ENCODE assay signal across 10 mouse cellular contexts in genomic region chr8:84646800-84647199, GRCm38 (mm10). TPM values are rescaled to one million over a fixed set of nuclear protein-coding genes. Genes with fewer than 3 reads are reported as not detected.
DNase-seq lines count a peak whose midpoint lies in the region; ATAC-seq and TF ChIP-seq lines count a peak whose summit lies in the region.
"Had no signal": no experiment of that assay in that cellular context is flagged by ENCODE, and none has a peak within 500 bp of the region (broad histone marks: within the 10 kb centered on the region; RNA-seq: fewer than 3 reads in every experiment).

No protein-coding gene starts in this region.

- H3K4me2 ChIP-seq in intestine, postnatal 0 days (replicated peaks; ENCODE audit: low read depth), result peak overlapping the region; percentile 57
- no peak overlapping the region for H3K4me2 ChIP-seq in intestine, embryonic 16.5 days (ENCODE audit: low read depth, low read length)
- H3K4me2 ChIP-seq in forebrain, embryonic 13.5 days, result peak overlapping the region; percentile 58
- peak overlapping the region; percentile 53; the same call in 1 of the 2 replicates for H3K4me2 ChIP-seq in liver, embryonic 15.5 days

- H3K9ac ChIP-seq in intestine, postnatal 0 days (ENCODE audit: low read depth, low read length), result no peak overlapping the region
- H3K9ac ChIP-seq in intestine, embryonic 16.5 days (ENCODE audit: low read depth, low read length), result no peak overlapping the region
- H3K9ac ChIP-seq in forebrain, embryonic 13.5 days, result no peak overlapping the region
- H3K9ac ChIP-seq in liver, embryonic 15.5 days, result no peak overlapping the region

- 0 out of 2 replicates have a peak, but pooled peaks cover 5% of the 10 kb centered on the region for H3K4me1 ChIP-seq in intestine, postnatal 0 days (replicated peaks; ENCODE audit: control insufficient read depth, insufficient read depth, low read length)
- peaks cover 8% of the 10 kb centered on the region; the same call in 1 of the 2 replicates for H3K4me1 ChIP-seq in intestine, embryonic 16.5 days (ENCODE audit: control insufficient read depth, insufficient read depth, low read length)
- peaks cover 9% of the 10 kb centered on the region for H3K4me1 ChIP-seq in forebrain, embryonic 13.5 days
- H3K4me1 ChIP-seq in liver, embryonic 15.5 days (replicated peaks), result peaks cover 17% of the 10 kb centered on the region

- H3K4me3 ChIP-seq in intestine, postnatal 0 days (ENCODE audit: low read depth, low read length), result no peak overlapping the region
- H3K4me3 ChIP-seq in intestine, embryonic 16.5 days (ENCODE audit: low read length), result no peak overlapping the region
- H3K4me3 ChIP-seq in forebrain, embryonic 13.5 days, result 0 out of 2 replicates have a peak overlapping the region, but pooled peaks have one; percentile 33
- H3K4me3 ChIP-seq in liver, embryonic 15.5 days (replicated peaks), result no peak overlapping the region

- no peak for ATAC-seq in intestine, postnatal 0 days
- no peak for ATAC-seq in intestine, embryonic 16.5 days
- no peak for ATAC-seq in forebrain, embryonic 13.5 days
- no peak for ATAC-seq in liver, embryonic 15.5 days (ENCODE audit: insufficient read depth)

- DNase-seq in NIH3T3 (ENCODE audit: low read depth), result peak; percentile 38
- no peak for DNase-seq in left cerebral cortex, adult 11 months (ENCODE audit: low spot score)
- DNase-seq in cerebellum, postnatal 36 days, result no peak
- DNase-seq in testis, postnatal 10 days (ENCODE audit: low spot score), result no peak
- DNase-seq: cerebellum, adult 9-11 months; gastrocnemius, postnatal 10 days had no signal

- no peaks in the 10 kb centered on the region for H3K36me3 ChIP-seq in intestine, postnatal 0 days (ENCODE audit: control insufficient read depth, insufficient read depth)
- H3K36me3 ChIP-seq in intestine, embryonic 16.5 days (ENCODE audit: control insufficient read depth, insufficient read depth, low read length), result no peaks in the 10 kb centered on the region
- H3K36me3 ChIP-seq in forebrain, embryonic 13.5 days (ENCODE audit: poor library complexity, severe bottlenecking), result no peaks in the 10 kb centered on the region
- no peaks in the 10 kb centered on the region for H3K36me3 ChIP-seq in liver, embryonic 15.5 days (replicated peaks)

- 59% methylated on average over 6 of the region's 6 CpGs for WGBS in intestine, postnatal 0 days
- 63% methylated on average over 6 of the region's 6 CpGs for WGBS in intestine, embryonic 16.5 days
- 51% methylated on average over 6 of the region's 6 CpGs for WGBS in forebrain, embryonic 13.5 days
- whole genome bisulfite sequencing in liver, embryonic 15.5 days (ENCODE audit: insufficient replicate concordance), result 46% methylated on average over 6 of the region's 6 CpGs

- TF ChIP-seq CTCF in intestine, postnatal 0 days (IDR thresholded peaks at IDR 0.05; ENCODE audit: low read depth), result peak; percentile 40

- H3K9me3 ChIP-seq in intestine, postnatal 0 days (ENCODE audit: control insufficient read depth), result no peaks in the 10 kb centered on the region
- H3K9me3 ChIP-seq in intestine, embryonic 16.5 days (ENCODE audit: control insufficient read depth, low read length), result no peaks in the 10 kb centered on the region
- no peaks in the 10 kb centered on the region for H3K9me3 ChIP-seq in forebrain, embryonic 13.5 days (replicated peaks)
- no peaks in the 10 kb centered on the region for H3K9me3 ChIP-seq in liver, embryonic 15.5 days (replicated peaks)

- no peak overlapping the region for H3K27ac ChIP-seq in intestine, postnatal 0 days (ENCODE audit: low read depth, low read length)
- H3K27ac ChIP-seq in intestine, embryonic 16.5 days (ENCODE audit: low read length), result no peak overlapping the region
- H3K27ac ChIP-seq in forebrain, embryonic 13.5 days, result peak overlapping the region; percentile 38
- H3K27ac ChIP-seq in liver, embryonic 15.5 days (replicated peaks), result no peak overlapping the region

- no peaks in the 10 kb centered on the region for H3K27me3 ChIP-seq in intestine, postnatal 0 days (replicated peaks; ENCODE audit: control insufficient read depth, insufficient read depth, low read length)
- H3K27me3 ChIP-seq in intestine, embryonic 16.5 days (replicated peaks; ENCODE audit: control insufficient read depth, insufficient read depth, low read length), result no peaks in the 10 kb centered on the region
- H3K27me3 ChIP-seq in forebrain, embryonic 13.5 days, result no peaks in the 10 kb centered on the region
- H3K27me3 ChIP-seq in liver, embryonic 15.5 days, result no peaks in the 10 kb centered on the region

RNA-seq across cellular contexts. Expression of gene Ier2, which starts 15.9 kb away (rescaled TPM):
- 77.3 and 79.4 TPM in 2 replicates for polyA plus RNA-seq in intestine, postnatal 0 days (2015; fragmentation: Nextera tagmentation; extraction: Ambion mirVana)
- polyA plus RNA-seq in intestine, embryonic 16.5 days (2015; fragmentation: Nextera tagmentation; extraction: Ambion mirVana), result 77.7 and 78.7 TPM in 2 replicates
- polyA plus RNA-seq in forebrain, embryonic 13.5 days (2015; fragmentation: Nextera tagmentation; extraction: Ambion mirVana), result 35.2 and 35.4 TPM in 2 replicates
- polyA plus RNA-seq in liver, embryonic 15.5 days (2015; fragmentation: Nextera tagmentation; extraction: Ambion mirVana), result 22.8 and 23.1 TPM in 2 replicates

RNA-seq across cellular contexts. Expression of gene Trmt1, which starts 39.3 kb away (rescaled TPM):
- polyA plus RNA-seq in intestine, postnatal 0 days (2015; fragmentation: Nextera tagmentation; extraction: Ambion mirVana), result 22.3 and 23.7 TPM in 2 replicates
- polyA plus RNA-seq in intestine, embryonic 16.5 days (2015; fragmentation: Nextera tagmentation; extraction: Ambion mirVana), result 60.0 and 67.1 TPM in 2 replicates
- polyA plus RNA-seq in forebrain, embryonic 13.5 days (2015; fragmentation: Nextera tagmentation; extraction: Ambion mirVana), result 53.5 and 59.1 TPM in 2 replicates
- polyA plus RNA-seq in liver, embryonic 15.5 days (2015; fragmentation: Nextera tagmentation; extraction: Ambion mirVana), result 27.9 and 36.1 TPM in 2 replicates

RNA-seq across cellular contexts. Expression of gene Nacc1, which starts 40.9 kb away (rescaled TPM):
- polyA plus RNA-seq in intestine, postnatal 0 days (2015; fragmentation: Nextera tagmentation; extraction: Ambion mirVana), result 9.3 and 9.8 TPM in 2 replicates
- 11.0 and 14.8 TPM in 2 replicates for polyA plus RNA-seq in intestine, embryonic 16.5 days (2015; fragmentation: Nextera tagmentation; extraction: Ambion mirVana)
- 16.1 and 18.6 TPM in 2 replicates for polyA plus RNA-seq in forebrain, embryonic 13.5 days (2015; fragmentation: Nextera tagmentation; extraction: Ambion mirVana)
- polyA plus RNA-seq in liver, embryonic 15.5 days (2015; fragmentation: Nextera tagmentation; extraction: Ambion mirVana), result 6.2 and 7.2 TPM in 2 replicates

RNA-seq across cellular contexts. Expression of gene Lyl1, which starts 54.5 kb away (rescaled TPM):
- 3.5 and 3.9 TPM in 2 replicates for polyA plus RNA-seq in intestine, postnatal 0 days (2015; fragmentation: Nextera tagmentation; extraction: Ambion mirVana)
- 4.9 and 5.0 TPM in 2 replicates for polyA plus RNA-seq in intestine, embryonic 16.5 days (2015; fragmentation: Nextera tagmentation; extraction: Ambion mirVana)
- polyA plus RNA-seq in forebrain, embryonic 13.5 days (2015; fragmentation: Nextera tagmentation; extraction: Ambion mirVana), result 1.9 and 2.1 TPM in 2 replicates
- 55.3 and 58.3 TPM in 2 replicates for polyA plus RNA-seq in liver, embryonic 15.5 days (2015; fragmentation: Nextera tagmentation; extraction: Ambion mirVana)
